Mouse (Mus musculus) C2C12 (cell line): ENCODE data around the gene Bcs1l. TPM values are rescaled to one million over a fixed set of nuclear protein-coding genes. Genes with fewer than 3 reads are reported as not detected.

ENCODE experiments used
- H3K27me3 ChIP-seq: one replicate; pipeline ENCODE4 v1.6.1; 2011; ENCODE audit not compliant: control insufficient read depth, insufficient read depth, insufficient read length
- H3K36me3 ChIP-seq: one replicate; pipeline ENCODE4 v1.6.1; 2011; ENCODE audit not compliant: control insufficient read depth, insufficient read depth
- H3K4me3 ChIP-seq: one replicate; pipeline ENCODE4 v1.5.1; 2011; ENCODE audit warnings: mild to moderate bottlenecking, control low read depth; ENCODE audit not compliant: poor library complexity, insufficient read depth, severe bottlenecking
- H3K79me2 ChIP-seq: one replicate; pipeline ENCODE4 v1.6.1; 2011; ENCODE audit not compliant: control insufficient read depth, insufficient read depth
- H3K79me3 ChIP-seq: one replicate; pipeline ENCODE4 v1.6.1; 2011; ENCODE audit warnings: low read depth, control low read depth
- H3ac ChIP-seq: one replicate; pipeline ENCODE3; 2011; ENCODE audit warnings: low read depth; ENCODE audit not compliant: control insufficient read depth, insufficient read length
- CEBPB ChIP-seq: IDR thresholded peaks from one replicate; pipeline ENCODE4 v1.6.1; 2011; ENCODE audit warnings: low read depth, mild to moderate bottlenecking, control low read depth, moderate library complexity
- CTCF ChIP-seq: IDR thresholded peaks from one replicate; pipeline ENCODE4 v1.5.1; 2011; ENCODE audit not compliant: control insufficient read depth, insufficient read depth, insufficient read length
- FOSL1 ChIP-seq: IDR thresholded peaks from one replicate; pipeline ENCODE4 v1.8.0; 2011; ENCODE audit warnings: mild to moderate bottlenecking, low read length; ENCODE audit not compliant: poor library complexity, insufficient read depth, severe bottlenecking
- MAX ChIP-seq: IDR thresholded peaks from one replicate; pipeline ENCODE4 v1.6.1; 2011; ENCODE audit warnings: mild to moderate bottlenecking, control low read depth
- MYOD1 ChIP-seq: IDR thresholded peaks from one replicate; pipeline ENCODE4 v1.6.1; 2011; ENCODE audit warnings: low read depth; ENCODE audit not compliant: control insufficient read depth, insufficient read length
- MYOG ChIP-seq: IDR thresholded peaks from one replicate; pipeline ENCODE4 v1.6.1; 2011; ENCODE audit not compliant: control insufficient read depth, insufficient read length; ENCODE audit errors: extremely low read depth
- USF1 ChIP-seq: IDR thresholded peaks from one replicate; pipeline ENCODE4 v1.6.1; 2011; ENCODE audit warnings: low read depth, mild to moderate bottlenecking, control low read depth, moderate library complexity
- long read RNA-seq, 2 experiments: library from polyadenylated mRNA; unstranded; transcript quantifications; one replicate each; pipeline ENCODE4 v2.0.0; 2019 to 2020
- polyA plus RNA-seq: library from polyadenylated mRNA; unstranded; fragments of >200 nt; fragmentation: generic; extraction: Trizol; gene quantifications from one replicate; pipeline ENCODE4 v1.2.1, GENCODE M21; 2012; ENCODE audit warnings: missing spikeins

Gene Bcs1l
- 19.9 TPM for polyA plus RNA-seq
- long read RNA-seq, experiment 1, transcript Bcs1l-203 (8 exons, 1,488 nt): major isoform, 11 of 18 reads
- long read RNA-seq, experiment 1, partial matches to known transcripts: 3 of 18 reads
- long read RNA-seq, experiment 1, other reads (novel, unspliced or antisense): 2 of 18 reads
- long read RNA-seq, experiment 2, transcript Bcs1l-203 (8 exons, 1,488 nt): major isoform, 54 of 81 reads
- long read RNA-seq, experiment 2, transcript Bcs1l-201 (8 exons, 1,890 nt): minor isoform, 18 of 81 reads
- long read RNA-seq, experiment 2, partial matches to known transcripts: 4 of 81 reads
- long read RNA-seq, experiment 2, other reads (novel, unspliced or antisense): 5 of 81 reads

DNA sequence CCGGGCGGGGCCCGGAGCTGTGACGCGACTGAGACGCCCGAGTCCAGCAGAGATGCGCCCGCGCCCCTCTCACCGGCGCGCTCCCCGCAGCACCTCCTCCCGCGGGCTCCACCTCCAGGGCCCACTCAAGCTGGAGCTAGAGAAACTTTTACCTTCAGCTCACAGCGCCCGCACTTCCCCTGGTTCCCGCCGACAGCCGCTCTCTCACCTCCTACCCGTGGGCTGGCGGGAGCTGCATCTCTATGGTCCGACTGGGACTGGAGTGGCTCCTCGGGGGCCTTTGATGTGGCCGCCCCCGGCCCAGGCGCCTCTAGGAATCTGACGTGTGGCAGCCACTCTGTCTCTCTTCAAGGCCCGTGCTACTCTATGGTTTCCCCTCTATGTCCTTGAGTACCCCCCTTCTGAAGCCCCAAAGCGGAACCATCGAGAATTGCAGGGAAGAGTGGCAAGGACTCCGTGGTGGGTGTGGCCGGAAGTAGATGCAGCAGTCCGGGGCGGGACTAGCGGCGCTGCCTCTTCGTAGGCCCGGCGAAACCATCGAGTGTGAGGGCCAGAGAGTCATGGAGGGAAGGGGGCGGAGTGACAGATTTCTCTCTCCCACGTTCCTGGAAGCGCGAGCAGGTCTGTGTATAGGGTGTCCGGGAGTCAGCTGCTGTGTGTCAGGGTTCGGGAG lies at the start of gene Bcs1l, which contains the start of gene Zfp142:
Gene Bcs1l (plus strand): TSS at position 517 of the 673 bp plus-strand sequence.
Gene Zfp142 (minus strand): TSS at position 474 of the 673 bp plus-strand sequence.
- Histone ChIP-seq H3K4me3 (peak within 1 kb of the TSS; percentile 68), H3K36me3 (peaks cover 39% of the 10 kb centered on the region), H3K79me3 (peaks cover 37% of the 10 kb centered on the region), H3ac (peak within 1 kb of the TSS; percentile 91), H3K79me2 (peaks cover 53% of the 10 kb centered on the region), H3K27me3 (no peaks in the 10 kb centered on the region)
- TF ChIP-seq MYOD1 (no peak), MAX (peak; percentile 65)

DNA sequence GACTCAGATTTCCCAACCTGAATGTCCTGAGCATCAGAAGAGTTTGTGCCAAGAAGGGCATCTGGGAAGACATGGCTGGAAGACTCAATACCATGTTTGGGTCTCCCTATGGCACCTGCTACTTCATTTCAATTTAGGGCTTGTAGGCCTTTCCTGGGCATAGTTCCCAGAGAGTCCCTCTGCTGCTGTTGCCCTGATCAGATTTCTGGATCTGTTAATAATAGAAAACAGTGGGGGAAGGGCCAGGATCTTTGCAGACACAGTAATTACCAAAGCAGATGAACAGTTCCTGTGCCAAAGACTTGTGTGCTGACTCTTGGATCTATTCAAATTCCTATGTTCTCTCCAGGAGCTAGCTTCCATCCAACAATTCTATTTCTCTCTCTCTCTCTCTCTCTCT lies 49.4 kb upstream of the Bcs1l start:
- TF ChIP-seq MYOD1: no peak
- H3K79me3 ChIP-seq: no peaks in the 10 kb centered on the region
- no peaks in the 10 kb centered on the region for H3K79me2 ChIP-seq
- H3K36me3 ChIP-seq: no peaks in the 10 kb centered on the region
- no peak overlapping the region for H3K4me3 ChIP-seq
- H3K27me3 ChIP-seq: no peaks in the 10 kb centered on the region
- no peak overlapping the region for H3ac ChIP-seq

DNA sequence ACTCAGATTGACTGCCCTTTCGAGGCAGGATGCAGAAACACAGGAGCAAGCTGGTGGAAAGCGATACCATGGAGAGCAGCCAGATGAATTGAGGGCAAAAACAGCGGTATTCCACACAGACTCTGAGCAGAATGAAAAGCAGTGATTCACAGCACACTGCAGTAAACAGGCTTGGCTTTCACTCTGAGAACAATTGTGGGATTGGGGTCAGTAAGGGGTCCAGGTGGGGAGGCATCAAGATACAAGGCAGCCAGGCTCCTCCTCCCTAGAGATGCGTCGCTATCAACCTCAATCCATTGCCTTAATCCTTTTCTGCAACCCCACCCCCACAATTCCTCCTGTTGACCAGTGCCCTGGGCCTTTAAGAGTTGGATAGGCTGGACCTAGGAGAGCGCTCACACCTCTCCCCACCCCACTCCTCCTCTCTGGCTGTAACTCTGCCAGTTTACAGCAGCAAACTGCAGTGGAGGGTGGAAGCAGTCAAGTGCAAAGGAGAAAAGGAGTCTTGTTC lies 45.6 kb upstream of the Bcs1l start, which contains the start of gene Plcd4:
Gene Plcd4 (plus strand): TSS at position 438 of the 511 bp plus-strand sequence.
- no peaks in the 10 kb centered on the region for H3K79me3 ChIP-seq
- H3K4me3 ChIP-seq: no peak within 1 kb of the TSS
- no peak within 1 kb of the TSS for H3ac ChIP-seq
- no peaks in the 10 kb centered on the region for H3K36me3 ChIP-seq
- peaks cover 9% of the 10 kb centered on the region for H3K27me3 ChIP-seq
- TF ChIP-seq CEBPB (no peak), MAX (no peak), FOSL1 (no peak), MYOG (no peak), USF1 (no peak), CTCF (no peak), MYOD1 (no peak)
- H3K79me2 ChIP-seq: no peaks in the 10 kb centered on the region

DNA sequence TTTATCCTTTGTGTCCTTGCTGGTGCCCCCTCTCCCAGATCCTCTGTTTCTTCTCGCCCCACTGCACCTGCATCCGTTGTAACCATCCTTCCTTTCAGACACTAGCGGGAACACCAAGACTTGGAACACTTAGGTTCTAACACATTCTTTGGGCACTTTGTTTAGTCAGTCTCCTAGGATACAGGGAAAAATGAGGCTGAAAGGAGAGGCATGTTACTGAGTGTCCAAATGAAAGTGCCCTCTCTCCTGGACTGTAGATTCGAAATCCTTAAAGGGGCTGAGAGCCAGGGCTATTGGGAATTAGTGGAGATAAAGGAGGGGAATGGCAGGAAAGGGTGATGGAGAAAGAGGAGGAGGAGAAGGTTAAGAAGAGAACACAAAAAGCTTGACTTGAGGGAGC lies 43.9 kb upstream of the Bcs1l start, which contains the start of gene Usp37:
Gene Usp37 (minus strand): TSS at position 101 of the 400 bp plus-strand sequence.
- no peaks in the 10 kb centered on the region for H3K79me2 ChIP-seq
- no peak within 1 kb of the TSS for H3ac ChIP-seq

DNA sequence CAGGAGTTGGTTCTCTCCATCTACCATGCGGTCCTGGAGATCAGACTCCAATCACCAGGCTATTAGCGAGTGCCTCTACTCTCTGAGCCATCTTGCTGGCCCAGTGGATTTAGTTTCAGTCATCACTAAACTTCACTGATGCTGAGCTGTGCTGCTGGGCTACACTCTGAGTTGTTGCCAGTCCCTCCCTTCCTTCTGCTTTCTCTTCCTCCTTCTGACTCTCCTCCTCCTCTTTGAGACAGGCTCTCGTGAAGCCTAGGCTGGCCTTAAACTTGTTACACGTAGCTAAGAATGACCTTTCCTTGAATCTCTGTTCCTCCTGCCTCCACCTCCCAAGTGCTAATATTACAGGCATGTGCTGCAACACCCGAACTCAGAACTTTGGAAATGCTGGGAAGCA lies 29.0 kb upstream of the Bcs1l start:
- Histone ChIP-seq H3K79me3 (no peaks in the 10 kb centered on the region), H3K27me3 (no peaks in the 10 kb centered on the region), H3K79me2 (no peaks in the 10 kb centered on the region), H3ac (no peak overlapping the region), H3K4me3 (no peak overlapping the region), H3K36me3 (peaks cover 2% of the 10 kb centered on the region)
- TF ChIP-seq CEBPB (no peak), MYOD1 (no peak), MAX (no peak), MYOG (no peak), FOSL1 (no peak), CTCF (no peak), USF1 (no peak)

More for the DNA sequence above, 43.9 kb upstream of the Bcs1l start, which contains the start of gene Usp37:
- TF ChIP-seq CTCF (no peak), MYOD1 (no peak), CEBPB (no peak), FOSL1 (no peak), MYOG (no peak), MAX (no peak), USF1 (no peak)
- Histone ChIP-seq H3K79me3 (no peaks in the 10 kb centered on the region), H3K27me3 (peaks cover 9% of the 10 kb centered on the region), H3K4me3 (no peak within 1 kb of the TSS), H3K36me3 (no peaks in the 10 kb centered on the region)

DNA sequence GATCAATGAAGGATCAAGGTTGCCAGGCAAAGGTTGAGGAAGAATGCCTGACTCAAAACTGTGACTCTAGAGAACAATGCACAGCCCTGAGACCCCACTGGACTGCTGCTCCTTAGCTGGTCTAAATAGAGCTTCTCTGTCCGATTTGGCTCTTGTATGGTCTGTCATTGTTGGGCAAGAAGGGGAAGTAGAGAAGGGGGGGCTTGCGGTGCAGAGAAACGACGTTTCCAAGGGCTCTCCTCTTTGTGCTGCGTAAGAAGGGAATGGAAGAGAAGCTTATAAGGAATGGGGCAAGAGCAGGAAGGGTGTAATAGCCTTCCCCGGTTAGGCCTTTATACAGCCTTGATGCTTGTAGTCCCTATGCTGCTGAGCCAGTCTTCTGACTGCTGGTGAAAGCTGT lies 22.3 kb upstream of the Bcs1l start:
- no peak for TF ChIP-seq CEBPB
- TF ChIP-seq MAX: no peak
- TF ChIP-seq USF1: no peak
- TF ChIP-seq FOSL1: no peak
- no peak for TF ChIP-seq CTCF
- no peak for TF ChIP-seq MYOD1
- TF ChIP-seq MYOG: no peak
- Histone ChIP-seq H3K4me3 (no peak overlapping the region), H3K36me3 (peaks cover 55% of the 10 kb centered on the region), H3K27me3 (no peaks in the 10 kb centered on the region), H3ac (no peak overlapping the region), H3K79me2 (no peaks in the 10 kb centered on the region), H3K79me3 (no peaks in the 10 kb centered on the region)
